Mouse (Mus musculus) embryonic facial prominence, embryonic 13.5 days (tissue): ENCODE data around the gene Cdk10. TPM values are rescaled to one million over a fixed set of nuclear protein-coding genes. Genes with fewer than 3 reads are reported as not detected.
"Not testable (repeated sequence)": the region's sequence is repeated elsewhere in the genome, so short reads cannot be mapped to it uniquely, and the experiment has no call there.

Experiments
- ATAC-seq: fragments of 200-750 bp; cut with Nextera tagmentation; 2 replicates; pipeline ENCODE4 v1.8.0; 2017; ENCODE audit warnings: low read depth; ENCODE audit not compliant: insufficient number of reproducible peaks, insufficient read depth, low FRiP score, low TSS enrichment
- H3K27ac ChIP-seq: fragments of 300-500 bp; sonication (generic); 2 replicates; pipeline ENCODE4 v1.5.1; 2015; ENCODE audit warnings: moderate library complexity, mild to moderate bottlenecking, inconsistent platforms
- H3K27me3 ChIP-seq: fragments of 300-500 bp; sonication (generic); 2 replicates; pipeline ENCODE4 v1.6.1; 2015; ENCODE audit warnings: mild to moderate bottlenecking, inconsistent platforms
- H3K36me3 ChIP-seq: fragments of 300-500 bp; sonication (generic); 2 replicates; pipeline ENCODE4 v1.6.1; 2015; ENCODE audit warnings: mild to moderate bottlenecking, inconsistent platforms
- H3K4me1 ChIP-seq: fragments of 300-500 bp; sonication (generic); 2 replicates; pipeline ENCODE4 v1.6.1; 2015; ENCODE audit warnings: inconsistent platforms
- H3K4me2 ChIP-seq: fragments of 300-500 bp; sonication (generic); 2 replicates; pipeline ENCODE4 v1.6.1; 2015; ENCODE audit warnings: moderate library complexity, mild to moderate bottlenecking, inconsistent platforms
- H3K4me3 ChIP-seq: fragments of 300-500 bp; sonication (generic); 2 replicates; pipeline ENCODE4 v1.5.1; 2015; ENCODE audit warnings: mild to moderate bottlenecking, inconsistent platforms
- H3K9ac ChIP-seq: fragments of 300-500 bp; sonication (generic); 2 replicates; pipeline ENCODE4 v1.6.1; 2015; ENCODE audit warnings: mild to moderate bottlenecking, inconsistent platforms
- H3K9me3 ChIP-seq: fragments of 300-500 bp; sonication (generic); 2 replicates; pipeline ENCODE4 v1.6.1; 2016; ENCODE audit warnings: inconsistent platforms
- WGBS: fragments of 180-500 bp; shearing (Covaris S2); methylation state at CpG from one replicate; pipeline ENCODE4 v1.1.7; 2015; ENCODE audit warnings: mixed read lengths; 5-methylcytosine and 5-hydroxymethylcytosine counted together
- polyA plus RNA-seq: library from polyadenylated mRNA; unstranded; fragments of >200 nt; fragmentation: Nextera tagmentation; extraction: Ambion mirVana; gene quantifications from 2 replicates; pipeline ENCODE4 v1.2.1, GENCODE M21; 2015

The Cdk10 gene
- polyA plus RNA-seq, 1 experiment from 2014 or later: 44.3 TPM

DNA sequence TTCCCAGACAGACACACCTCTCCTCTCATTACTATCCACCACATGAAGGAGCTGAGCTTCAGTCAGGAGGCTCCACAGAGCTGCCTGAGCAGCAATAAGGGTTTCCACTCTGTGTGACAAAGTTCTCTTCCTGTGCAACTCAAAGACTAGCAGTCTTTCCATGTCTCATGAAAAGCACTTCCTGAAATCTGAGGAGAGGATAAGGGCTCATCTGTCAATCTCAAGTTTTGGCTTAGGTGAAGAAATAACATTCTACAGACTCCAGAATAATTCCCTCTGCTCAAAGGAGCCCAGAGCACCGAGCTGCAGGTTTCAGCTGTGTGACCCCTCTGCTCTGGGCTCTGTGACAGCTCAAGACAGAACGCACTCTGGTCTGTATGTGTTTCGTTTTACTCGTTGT lies 28.3 kb downstream of the Cdk10 start:
- 43% methylated on average over 4 of the region's 4 CpGs for WGBS
- H3K9ac ChIP-seq: peak overlapping the region; percentile 91
- peak overlapping the region; percentile 80 for H3K4me2 ChIP-seq
- H3K4me1 ChIP-seq: peaks cover 22% of the 10 kb centered on the region
- 0 out of 2 replicates have a peak overlapping the region, but pooled peaks have one; percentile 80 for H3K27ac ChIP-seq
- peak overlapping the region; percentile 99 for H3K4me3 ChIP-seq
- H3K9me3 ChIP-seq: no peaks in the 10 kb centered on the region
- H3K27me3 ChIP-seq: no peaks in the 10 kb centered on the region
- ATAC-seq: no peak
- H3K36me3 ChIP-seq: peaks cover 65% of the 10 kb centered on the region

DNA sequence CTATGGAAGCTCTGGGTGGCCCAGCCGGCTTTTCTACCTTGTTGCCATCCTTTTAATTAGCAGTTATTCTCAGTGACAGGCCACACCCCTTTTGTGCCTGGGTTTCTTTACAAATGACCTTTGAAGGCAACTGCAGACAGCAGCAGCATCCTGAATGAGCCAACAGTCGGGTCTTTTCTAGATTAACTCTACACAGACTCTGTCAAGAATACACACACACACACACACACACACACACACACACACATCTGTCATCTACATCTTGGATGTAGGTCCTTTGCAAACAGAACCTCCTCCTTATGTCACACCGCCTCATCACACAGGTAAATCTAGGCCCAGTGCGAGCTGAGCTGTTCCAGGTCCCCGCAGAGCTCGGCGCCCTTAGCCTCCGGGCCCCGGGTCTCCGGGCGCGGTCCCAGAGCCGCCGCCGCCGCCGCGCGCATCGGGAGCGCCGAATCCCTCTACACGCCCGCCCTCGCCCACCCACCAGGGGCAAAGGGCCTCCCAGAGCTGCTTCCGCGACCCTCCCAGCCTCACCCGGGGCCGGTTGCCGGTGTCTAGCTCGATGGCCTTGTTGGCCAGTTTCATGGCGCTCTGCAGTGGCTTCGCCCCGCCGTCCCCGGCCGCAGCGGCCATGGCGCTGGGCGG lies 28.9 kb downstream of the Cdk10 start:
- Histone ChIP-seq H3K4me2 (peak overlapping the region; percentile 80), H3K9me3 (no peaks in the 10 kb centered on the region), H3K27ac (peak overlapping the region; percentile 80), H3K9ac (peak overlapping the region; percentile 91), H3K36me3 (peaks cover 65% of the 10 kb centered on the region), H3K4me1 (peaks cover 22% of the 10 kb centered on the region), H3K4me3 (peak overlapping the region; percentile 99), H3K27me3 (no peaks in the 10 kb centered on the region)
- WGBS: under 1% methylated on average over 40 of the region's 40 CpGs
- ATAC-seq: peak; percentile 27; the same call in 1 of the 2 replicates

DNA sequence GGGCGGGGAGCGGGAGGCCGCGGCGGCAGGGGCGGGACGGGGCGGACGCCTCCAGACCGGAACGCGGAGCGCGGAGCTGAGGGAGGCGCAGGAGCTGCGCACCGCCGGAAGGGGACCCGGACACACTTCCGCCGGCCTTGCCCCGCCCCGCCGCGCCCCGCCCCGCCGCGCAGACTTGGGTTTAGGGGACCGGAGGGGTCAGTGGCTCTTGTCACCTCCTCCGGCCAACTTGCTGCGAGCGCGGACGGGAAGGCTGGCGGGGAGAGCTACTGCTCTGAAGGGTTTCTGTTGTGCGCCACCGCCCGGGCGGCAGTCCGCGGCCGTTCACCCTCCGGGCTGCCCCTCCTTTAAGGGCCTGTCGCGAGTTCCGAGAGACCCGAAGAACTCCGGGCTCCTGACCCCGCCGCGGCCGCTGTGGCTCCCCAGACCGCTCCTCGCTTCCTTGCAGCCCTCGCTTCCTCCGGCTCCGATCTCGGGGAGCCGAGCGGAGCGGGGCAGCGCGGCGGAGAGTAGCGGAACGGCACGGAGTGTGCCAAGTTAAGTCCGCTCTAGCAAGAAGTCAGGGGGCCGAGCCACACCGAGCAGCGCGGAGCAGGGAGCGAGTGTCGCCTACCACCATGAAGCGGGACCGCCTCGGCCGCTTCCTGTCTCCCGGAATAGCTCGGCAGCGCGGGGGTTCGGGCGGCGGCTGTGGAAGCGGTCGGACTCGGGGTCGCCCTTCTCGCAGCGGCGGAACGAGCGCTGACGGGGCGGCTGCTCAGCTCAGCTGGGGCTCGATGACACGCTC lies 29.6 kb downstream of the Cdk10 start, which contains the start of the genes Zfp276 and Vps9d1:
Gene Zfp276, plus strand, starts transcription at position 97 of the 787 bp plus-strand sequence.
Gene Vps9d1, minus strand, starts transcription at position 250 of the 787 bp plus-strand sequence.
- H3K4me3 ChIP-seq: peak within 1 kb of the TSS; percentile 99
- H3K4me2 ChIP-seq: peak within 1 kb of the TSS; percentile 80
- H3K9me3 ChIP-seq: no peaks in the 10 kb centered on the region
- peaks cover 22% of the 10 kb centered on the region for H3K4me1 ChIP-seq
- H3K27me3 ChIP-seq: no peaks in the 10 kb centered on the region
- peak; percentile 89 for ATAC-seq
- peaks cover 65% of the 10 kb centered on the region for H3K36me3 ChIP-seq
- H3K9ac ChIP-seq: peak within 1 kb of the TSS; percentile 91
- under 1% methylated on average over 97 of the region's 99 CpGs for WGBS
- H3K27ac ChIP-seq: peak within 1 kb of the TSS; percentile 80

DNA sequence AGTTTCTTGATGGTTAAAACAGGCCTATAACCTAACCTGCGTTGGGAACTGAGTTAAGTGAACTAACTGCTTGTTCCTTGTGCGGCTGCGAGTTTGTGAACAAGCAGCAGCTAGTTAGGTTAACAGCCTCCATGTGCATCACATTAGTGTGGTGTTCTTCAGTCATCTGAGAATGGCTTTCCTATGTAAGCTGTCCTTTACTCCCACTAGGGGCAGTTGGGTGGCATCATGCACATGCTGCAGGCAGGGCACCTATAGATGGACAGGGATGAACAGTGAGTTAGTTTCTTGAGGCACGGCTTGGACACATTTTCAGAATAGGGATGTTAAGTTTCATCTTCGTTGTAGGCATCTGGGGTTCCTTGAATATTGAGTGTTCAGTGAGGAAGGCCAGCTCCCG lies 30.5 kb downstream of the Cdk10 start:
- no peak for ATAC-seq
- H3K9me3 ChIP-seq: no peaks in the 10 kb centered on the region
- no peaks in the 10 kb centered on the region for H3K27me3 ChIP-seq
- H3K9ac ChIP-seq: peak overlapping the region; percentile 91
- H3K27ac ChIP-seq: no peak overlapping the region
- peak overlapping the region; percentile 99 for H3K4me3 ChIP-seq
- H3K4me1 ChIP-seq: peaks cover 22% of the 10 kb centered on the region
- 54% methylated on average over 6 of the region's 6 CpGs for WGBS
- H3K36me3 ChIP-seq: peaks cover 66% of the 10 kb centered on the region
- peak overlapping the region; percentile 80 for H3K4me2 ChIP-seq

DNA sequence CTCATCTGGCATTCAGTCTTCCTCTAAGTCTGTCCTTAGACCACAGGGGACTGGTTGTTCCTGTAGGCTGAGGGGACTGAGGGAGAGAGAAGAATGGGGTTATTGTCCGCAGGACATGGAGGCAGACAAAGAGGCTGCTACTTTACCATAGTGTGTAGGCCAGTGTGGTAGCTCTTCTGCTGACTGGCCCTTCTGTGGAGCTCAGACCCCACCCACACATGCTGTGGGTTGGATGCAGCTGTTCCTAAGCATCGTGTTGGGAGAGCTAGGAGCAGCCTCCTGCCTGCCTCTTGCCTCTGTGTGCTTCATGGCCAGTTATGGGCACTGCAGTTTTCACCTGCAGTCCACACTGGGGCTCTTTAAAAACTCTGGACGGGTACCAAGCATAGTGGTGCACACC lies 32.5 kb downstream of the Cdk10 start:
- H3K27me3 ChIP-seq: no peaks in the 10 kb centered on the region
- ATAC-seq: no peak
- H3K9ac ChIP-seq: no peak overlapping the region
- H3K4me3 ChIP-seq: no peak overlapping the region
- 54% methylated on average over 3 of the region's 3 CpGs for WGBS
- no peak overlapping the region for H3K4me2 ChIP-seq
- H3K9me3 ChIP-seq: no peaks in the 10 kb centered on the region
- H3K36me3 ChIP-seq: peaks cover 62% of the 10 kb centered on the region
- peaks cover 22% of the 10 kb centered on the region for H3K4me1 ChIP-seq
- no peak overlapping the region for H3K27ac ChIP-seq

DNA sequence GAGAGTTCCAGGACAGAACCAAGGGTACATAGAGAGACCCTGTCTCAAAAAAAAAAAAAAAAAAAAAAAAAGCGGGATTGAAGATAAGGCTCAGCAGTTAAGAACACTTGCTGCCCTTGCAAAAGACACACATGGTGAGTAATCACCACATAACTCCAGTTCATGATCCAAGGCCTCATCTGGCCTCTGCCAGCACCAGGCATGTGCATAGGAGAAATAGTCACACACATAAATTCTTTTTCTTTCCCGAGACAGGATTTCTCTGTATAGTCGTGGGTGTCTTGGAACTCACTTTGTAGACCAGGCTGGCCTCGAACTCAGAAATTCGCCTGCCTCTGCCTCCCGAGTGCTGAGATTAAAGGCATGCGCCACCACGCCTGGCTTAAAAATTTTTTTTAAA lies 33.0 kb downstream of the Cdk10 start:
- not testable (repeated sequence) for H3K9ac ChIP-seq, H3K4me2 ChIP-seq, ATAC-seq, H3K4me3 ChIP-seq, H3K27ac ChIP-seq, H3K9me3 ChIP-seq, H3K27me3 ChIP-seq
- Histone ChIP-seq H3K4me1 (peaks cover 20% of the 10 kb centered on the region), H3K36me3 (peaks cover 60% of the 10 kb centered on the region)
- 89% methylated on average over 8 of the region's 8 CpGs for WGBS

DNA sequence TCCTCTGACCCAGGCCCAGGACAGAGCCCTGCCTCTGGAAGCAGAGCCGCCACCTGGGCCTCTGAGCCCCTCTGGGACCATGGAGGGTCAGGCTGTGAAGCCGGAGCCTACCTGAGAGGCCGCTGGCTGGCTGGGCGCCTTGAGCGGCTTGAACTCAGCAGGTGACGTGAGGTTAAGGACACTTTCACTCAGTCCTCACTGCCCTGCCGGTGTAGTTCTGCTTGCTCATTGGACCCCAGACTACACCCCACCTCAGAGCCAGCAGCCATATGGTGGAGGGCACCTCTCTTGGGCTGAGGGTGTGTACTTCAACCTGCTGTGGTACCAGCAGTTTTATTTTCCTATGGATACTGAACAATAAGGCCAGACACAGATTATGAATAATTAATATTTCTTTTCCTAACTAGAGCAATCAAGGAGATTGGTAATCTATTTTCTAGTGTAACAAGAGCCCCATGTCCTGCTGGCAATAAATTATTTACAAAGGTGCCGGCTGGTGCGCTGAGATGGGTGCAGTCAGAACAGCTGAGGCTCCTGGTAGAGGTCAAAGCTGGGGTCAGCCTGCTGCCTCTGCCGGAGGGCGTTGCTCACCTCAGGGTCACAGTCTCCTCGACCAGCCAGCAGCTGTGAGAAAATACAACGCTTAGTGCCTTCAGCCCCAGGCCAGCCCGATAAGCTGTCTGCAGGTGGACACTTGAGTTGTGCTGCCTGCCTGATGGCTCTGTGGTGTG lies 43.4 kb downstream of the Cdk10 start:
- Histone ChIP-seq H3K36me3 (peaks cover 82% of the 10 kb centered on the region), H3K4me2 (no peak overlapping the region), H3K4me1 (no peaks in the 10 kb centered on the region), H3K9ac (no peak overlapping the region), H3K27me3 (no peaks in the 10 kb centered on the region), H3K4me3 (no peak overlapping the region), H3K27ac (no peak overlapping the region), H3K9me3 (no peaks in the 10 kb centered on the region)
- ATAC-seq: no peak
- WGBS: 75% methylated on average over 14 of the region's 14 CpGs

DNA sequence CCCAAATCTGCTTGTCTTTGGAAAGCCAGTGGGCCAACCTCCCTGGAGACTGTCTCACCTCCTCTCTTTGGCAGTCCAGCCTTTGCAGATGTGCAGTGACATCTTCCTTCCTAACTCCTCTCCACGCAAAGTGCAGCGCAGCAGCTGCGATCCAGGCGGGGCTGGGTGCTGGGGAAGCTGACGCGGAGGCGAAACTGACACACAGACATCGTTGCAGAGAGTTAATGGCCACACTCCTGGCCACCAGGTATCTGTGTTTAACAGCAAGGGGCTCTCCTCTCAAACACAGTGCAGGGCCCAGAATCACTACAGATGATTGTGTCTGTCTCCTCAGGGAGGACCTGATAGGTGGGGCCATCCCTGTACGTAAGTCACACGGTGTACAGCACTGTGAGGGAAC lies 46.5 kb downstream of the Cdk10 start:
- ATAC-seq: no peak
- Histone ChIP-seq H3K27ac (no peak overlapping the region), H3K27me3 (no peaks in the 10 kb centered on the region), H3K9ac (no peak overlapping the region), H3K4me3 (no peak overlapping the region), H3K36me3 (peaks cover 69% of the 10 kb centered on the region), H3K4me1 (no peaks in the 10 kb centered on the region), H3K4me2 (no peak overlapping the region), H3K9me3 (no peaks in the 10 kb centered on the region)
- 92% methylated on average over 10 of the region's 10 CpGs for WGBS

DNA sequence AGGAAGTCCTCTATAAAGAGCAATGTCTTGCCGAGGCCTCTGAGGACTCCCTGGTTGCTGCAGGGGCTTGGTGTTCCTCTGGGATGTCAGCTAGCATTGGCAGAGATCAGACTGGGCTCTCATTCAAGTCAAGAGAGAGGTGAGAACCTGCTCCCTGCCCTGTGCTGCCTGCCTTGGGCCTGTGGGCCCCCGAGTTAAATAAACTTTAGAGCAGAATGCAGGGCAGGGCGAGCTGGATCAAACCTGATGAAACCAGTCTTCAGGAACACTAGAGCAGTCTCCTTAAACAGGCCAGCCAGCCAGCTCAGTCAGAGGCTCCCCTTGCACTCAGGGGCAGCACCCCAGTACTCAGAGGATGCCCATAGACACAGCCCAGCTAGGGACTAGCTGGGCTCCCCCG lies 47.3 kb downstream of the Cdk10 start:
- Histone ChIP-seq H3K4me2 (no peak overlapping the region), H3K36me3 (peaks cover 61% of the 10 kb centered on the region), H3K4me1 (no peaks in the 10 kb centered on the region), H3K9me3 (no peaks in the 10 kb centered on the region), H3K4me3 (no peak overlapping the region), H3K9ac (0 out of 2 replicates have a peak overlapping the region, but pooled peaks have one; percentile 21), H3K27ac (0 out of 2 replicates have a peak overlapping the region, but pooled peaks have one; percentile 16), H3K27me3 (no peaks in the 10 kb centered on the region)
- no peak for ATAC-seq
- WGBS: 78% methylated on average over 4 of the region's 4 CpGs

DNA sequence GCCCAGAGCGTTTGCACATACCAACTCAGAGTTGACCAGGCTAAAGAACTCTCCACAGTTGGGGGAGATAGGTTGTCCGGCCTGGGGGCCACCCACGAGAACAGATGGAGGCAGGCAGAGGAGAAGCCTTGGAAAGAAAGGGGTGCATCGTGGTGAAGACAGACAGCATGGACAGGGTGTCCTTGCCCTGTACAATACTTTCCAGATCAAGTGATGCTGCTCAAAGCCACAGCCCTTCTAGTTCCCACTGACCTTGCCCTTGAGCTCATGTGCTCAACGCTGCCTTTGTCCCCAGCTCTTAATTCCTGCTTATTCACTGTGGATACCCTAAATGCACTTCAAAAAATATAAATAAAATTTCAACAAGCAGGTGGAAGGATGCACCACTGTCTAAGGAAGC lies 49.8 kb downstream of the Cdk10 start:
- H3K4me2 ChIP-seq: no peak overlapping the region
- no peak overlapping the region for H3K9ac ChIP-seq
- no peaks in the 10 kb centered on the region for H3K4me1 ChIP-seq
- 83% methylated on average over 5 of the region's 5 CpGs for WGBS
- no peak overlapping the region for H3K27ac ChIP-seq
- no peak for ATAC-seq
- H3K4me3 ChIP-seq: no peak overlapping the region
- H3K9me3 ChIP-seq: no peaks in the 10 kb centered on the region
- no peaks in the 10 kb centered on the region for H3K27me3 ChIP-seq
- H3K36me3 ChIP-seq: peaks cover 42% of the 10 kb centered on the region

DNA sequence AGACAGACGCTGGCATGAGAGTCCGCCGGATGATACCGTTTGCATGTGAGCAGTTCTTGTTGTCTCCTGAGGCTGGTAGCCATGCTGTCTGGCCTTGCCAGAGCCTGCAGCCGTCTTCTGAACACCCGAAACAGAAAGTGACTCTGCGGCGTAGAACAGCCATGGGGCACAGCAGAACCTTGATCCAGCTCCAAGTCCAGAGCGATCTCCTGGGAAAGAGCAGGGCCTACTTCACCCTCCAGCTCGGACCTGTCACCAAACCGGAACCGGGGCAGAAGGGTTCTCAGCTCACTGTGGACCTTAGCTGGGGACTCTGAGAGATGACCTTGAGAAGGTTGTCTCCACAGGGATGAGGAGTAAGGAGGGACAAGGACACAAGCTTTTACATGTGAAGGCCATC lies 50.5 kb downstream of the Cdk10 start:
- no peak for ATAC-seq
- Histone ChIP-seq H3K36me3 (peaks cover 38% of the 10 kb centered on the region), H3K4me1 (no peaks in the 10 kb centered on the region)

More for the DNA sequence above, 50.5 kb downstream of the Cdk10 start:
- Histone ChIP-seq H3K4me2 (no peak overlapping the region), H3K9me3 (no peaks in the 10 kb centered on the region), H3K27me3 (no peaks in the 10 kb centered on the region), H3K4me3 (no peak overlapping the region), H3K27ac (no peak overlapping the region), H3K9ac (no peak overlapping the region)
- 93% methylated on average over 12 of the region's 12 CpGs for WGBS
